Mouse (Mus musculus) forebrain, embryonic 11.5 days (tissue): ENCODE measurements around the gene Slc25a16. TPM values are rescaled to one million over a fixed set of nuclear protein-coding genes. Genes with fewer than 3 reads are reported as not detected.

ENCODE experiments used
- ATAC-seq: fragments of 200-750 bp; cut with Nextera tagmentation; replicated peaks from 2 replicates; pipeline ENCODE4 v1.8.0; 2017; ENCODE audit warnings: moderate TSS enrichment; ENCODE audit not compliant: low FRiP score
- DNase-seq: peaks from one replicate; pipeline ENCODE4 v3.0.0-alpha.2; 2017; ENCODE audit warnings: low spot score
- H3K27ac ChIP-seq: fragments of 300-500 bp; sonication (generic); 2 replicates; pipeline ENCODE4 v1.5.1; 2014; ENCODE audit warnings: low read depth, low read length
- H3K27me3 ChIP-seq: fragments of 300-500 bp; sonication (generic); 2 replicates; pipeline ENCODE4 v1.6.1; 2014; ENCODE audit warnings: mild to moderate bottlenecking, low read length, mixed read lengths; ENCODE audit not compliant: control insufficient read depth, insufficient read depth
- H3K36me3 ChIP-seq: fragments of 300-500 bp; sonication (generic); 2 replicates; pipeline ENCODE4 v1.6.1; 2014; ENCODE audit warnings: mild to moderate bottlenecking, low read length, moderate library complexity, mixed read lengths; ENCODE audit not compliant: control insufficient read depth, insufficient read depth
- H3K4me1 ChIP-seq: fragments of 300-500 bp; sonication (generic); replicated peaks from 2 replicates; pipeline ENCODE4 v1.6.1; 2014; ENCODE audit warnings: low read length, mixed read lengths; ENCODE audit not compliant: control insufficient read depth, insufficient read depth
- H3K4me2 ChIP-seq: fragments of 300-500 bp; sonication (generic); 2 replicates; pipeline ENCODE4 v1.6.1; 2014; ENCODE audit warnings: low read depth, mild to moderate bottlenecking, low read length, moderate library complexity, mixed read lengths; ENCODE audit not compliant: severe bottlenecking
- H3K4me3 ChIP-seq: fragments of 300-500 bp; sonication (generic); 2 replicates; pipeline ENCODE4 v1.5.1; 2014; ENCODE audit warnings: low read depth, low read length
- H3K9ac ChIP-seq: fragments of 300-500 bp; sonication (generic); 2 replicates; pipeline ENCODE4 v1.6.1; 2014; ENCODE audit warnings: low read length
- H3K9me3 ChIP-seq: fragments of 300-500 bp; sonication (generic); 2 replicates; pipeline ENCODE4 v1.6.1; 2016; ENCODE audit warnings: low read length, mixed read lengths; ENCODE audit not compliant: control insufficient read depth
- WGBS: fragments of 180-500 bp; shearing (Covaris S2); extraction: QIAGEN DNeasy Blood & Tissue Kit; methylation state at CpG from one replicate; pipeline ENCODE4 v1.1.7; 2014; 5-methylcytosine and 5-hydroxymethylcytosine counted together
- polyA plus RNA-seq: library from polyadenylated mRNA; unstranded; fragments of >200 nt; fragmentation: Nextera tagmentation; extraction: Ambion mirVana; gene quantifications from 2 replicates; pipeline ENCODE4 v1.2.1, GENCODE M21; 2014

Gene Slc25a16
- polyA plus RNA-seq, 1 experiment from 2014 or later = 12.6 TPM

DNA sequence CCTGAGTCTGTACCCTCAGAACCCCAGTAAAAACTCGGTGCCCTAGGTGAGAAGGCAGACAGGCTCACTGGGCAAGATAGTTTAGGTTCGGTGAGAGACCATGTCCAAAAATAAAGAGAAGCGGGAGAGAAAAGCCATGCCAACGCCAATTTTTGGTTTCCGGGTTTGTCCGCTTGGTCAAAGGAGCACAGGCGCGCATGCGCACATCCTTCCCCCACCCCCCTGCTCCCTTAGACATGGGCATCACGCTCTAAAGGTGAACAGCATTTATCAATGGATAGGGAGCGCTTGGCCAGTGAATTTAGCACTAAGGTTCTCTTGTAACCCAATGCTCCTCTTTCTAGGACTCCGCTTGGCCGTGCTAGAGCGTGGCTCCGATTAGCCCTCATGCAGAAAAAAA is 70.2 kb downstream of the Slc25a16 start:
- no peak overlapping the region for H3K4me2 ChIP-seq
- no peak overlapping the region for H3K27ac ChIP-seq
- peaks cover 5% of the 10 kb centered on the region for H3K36me3 ChIP-seq
- H3K27me3 ChIP-seq = no peaks in the 10 kb centered on the region
- ATAC-seq = no peak
- no peaks in the 10 kb centered on the region for H3K9me3 ChIP-seq
- no peak for DNase-seq
- H3K4me1 ChIP-seq = no peaks in the 10 kb centered on the region
- H3K4me3 ChIP-seq = no peak overlapping the region
- no peak overlapping the region for H3K9ac ChIP-seq
- WGBS = 95% methylated on average over 15 of the region's 15 CpGs

DNA sequence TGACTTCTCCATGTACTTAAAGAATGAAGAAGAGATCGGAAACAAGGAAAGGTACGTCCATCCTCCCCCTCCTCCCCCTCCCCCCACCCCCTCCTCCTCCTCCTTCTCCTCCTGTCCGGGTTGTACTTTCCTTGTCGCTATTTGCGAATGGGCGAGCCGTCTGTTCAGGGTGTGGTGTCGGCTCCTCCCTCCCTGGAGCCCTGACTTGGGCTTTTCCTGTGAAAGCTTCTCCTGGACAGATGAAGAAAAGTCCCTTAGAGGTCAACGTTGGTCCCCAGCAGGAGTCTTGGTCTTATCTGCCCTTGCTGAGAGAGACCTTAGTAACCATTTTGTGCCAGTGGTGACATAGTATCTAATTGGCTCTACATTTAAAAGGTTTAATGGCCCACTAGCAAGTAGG is 73.6 kb downstream of the Slc25a16 start:
- 89% methylated on average over 7 of the region's 9 CpGs for WGBS
- no peaks in the 10 kb centered on the region for H3K27me3 ChIP-seq
- H3K27ac ChIP-seq = no peak overlapping the region
- H3K9ac ChIP-seq = no peak overlapping the region
- H3K36me3 ChIP-seq = peaks cover 10% of the 10 kb centered on the region
- H3K9me3 ChIP-seq = no peaks in the 10 kb centered on the region
- H3K4me1 ChIP-seq = no peaks in the 10 kb centered on the region
- ATAC-seq (no peak), DNase-seq (no peak)
- H3K4me3 ChIP-seq = no peak overlapping the region
- no peak overlapping the region for H3K4me2 ChIP-seq

Other genes starting within 250 kb of the Slc25a16 start
- gene Stox1, start 194.5 kb upstream of the Slc25a16 start, polyA plus RNA-seq = 3.7 and 4.4 TPM in 2 replicates
- gene Ccar1, start 128.3 kb upstream of the Slc25a16 start, polyA plus RNA-seq = 179 and 186 TPM in 2 replicates
- 37.8 and 39.7 TPM in 2 replicates for gene Tet1, start 11.6 kb upstream of the Slc25a16 start, polyA plus RNA-seq
- gene Dna2, start 26.4 kb downstream of the Slc25a16 start, polyA plus RNA-seq = 31.6 and 33.1 TPM in 2 replicates
- 22.7 and 27.1 TPM in 2 replicates for gene Rufy2, start 59.6 kb downstream of the Slc25a16 start, polyA plus RNA-seq
- gene Hnrnph3, start 103.6 kb downstream of the Slc25a16 start, polyA plus RNA-seq = 161 and 170 TPM in 2 replicates
- 0.88 and 0.89 TPM in 2 replicates for gene Pbld2, start 103.7 kb downstream of the Slc25a16 start, polyA plus RNA-seq
- gene Pbld1, start 139.5 kb downstream of the Slc25a16 start, polyA plus RNA-seq = 1.6 and 1.8 TPM in 2 replicates
- gene Atoh7, start 179.0 kb downstream of the Slc25a16 start, polyA plus RNA-seq = 1.1 TPM in 2 replicates